Mouse (Mus musculus): Measurements from ENCODE around the gene Mrpl1. TPM values are rescaled to one million over a fixed set of nuclear protein-coding genes. Genes with fewer than 3 reads are reported as not detected.

The Mrpl1 gene
- polyA plus RNA-seq, 1 experiment from 2014 or later = 26.3 TPM

DNA sequence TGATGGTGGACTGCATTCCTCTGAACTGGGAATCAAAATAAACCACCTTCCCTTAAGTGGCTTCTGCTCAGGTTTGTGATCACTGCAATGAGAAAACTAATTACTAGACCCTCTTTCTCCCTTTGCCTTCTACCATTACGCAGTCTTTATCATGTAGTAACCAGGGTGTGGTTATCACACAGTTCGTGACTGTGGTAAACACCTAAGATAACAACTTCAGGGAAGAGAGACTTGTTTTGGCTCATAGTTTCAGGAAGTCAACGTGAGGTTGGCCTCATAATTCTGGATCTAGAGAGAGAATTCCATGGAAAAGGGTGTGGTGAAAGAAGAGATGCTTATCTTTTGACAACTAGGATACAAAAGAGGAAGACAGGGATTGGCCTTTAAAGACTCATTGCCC, 9.0 kb upstream of the Mrpl1 start:
- Histone ChIP-seq H3K9me3 (ENCODE audit: control insufficient read depth, low read length) (no peaks in the 10 kb centered on the region), H3K4me1 (ENCODE audit: control insufficient read depth, insufficient read depth, low read length) (no peaks in the 10 kb centered on the region), H3K27me3 (replicated peaks; ENCODE audit: control insufficient read depth, insufficient read depth, low read length) (no peaks in the 10 kb centered on the region), H3K27ac (ENCODE audit: low read length) (no peak overlapping the region), H3K4me2 (ENCODE audit: low read depth, low read length) (no peak overlapping the region), H3K4me3 (ENCODE audit: low read length) (no peak overlapping the region), H3K36me3 (ENCODE audit: control insufficient read depth, insufficient read depth, low read length) (no peaks in the 10 kb centered on the region), H3K9ac (ENCODE audit: low read depth, low read length) (no peak overlapping the region)
- WGBS = 69% methylated on average over 3 of the region's 3 CpGs
- ATAC-seq = no peak

DNA sequence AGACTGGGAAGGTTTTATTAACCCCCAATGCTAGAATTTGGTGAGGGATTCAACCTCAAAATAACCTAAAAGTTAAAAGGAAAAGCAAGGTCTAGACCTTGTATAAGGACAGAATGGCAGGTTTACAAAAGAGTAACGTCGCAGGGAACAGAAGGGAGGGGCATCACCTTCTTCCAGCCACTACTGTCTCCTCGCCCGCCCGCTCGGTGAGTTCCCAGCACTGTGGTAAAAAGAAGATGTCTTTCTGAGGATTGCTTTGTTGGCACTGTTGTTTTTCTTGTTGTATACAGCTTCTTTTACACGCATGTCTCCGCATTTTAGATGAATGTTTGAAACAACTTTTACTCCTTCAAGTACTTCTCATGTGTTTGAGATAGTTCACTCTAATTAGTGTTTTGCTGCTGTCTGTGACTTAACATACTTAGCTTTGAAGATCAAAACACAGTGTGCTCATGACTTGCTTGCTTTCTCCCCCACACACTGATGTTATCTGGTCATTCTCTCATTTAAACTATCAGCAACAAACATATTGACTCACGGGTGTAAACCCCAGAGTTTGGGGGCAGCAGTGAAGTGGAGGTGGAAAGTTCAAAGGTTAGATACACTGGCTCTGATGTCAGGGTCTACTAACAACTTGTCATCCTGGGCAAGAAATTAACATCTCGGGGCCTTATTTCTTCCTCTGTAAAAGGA, 7.7 kb upstream of the Mrpl1 start:
- Histone ChIP-seq H3K4me1 (ENCODE audit: control insufficient read depth, insufficient read depth, low read length) (no peaks in the 10 kb centered on the region), H3K9ac (ENCODE audit: low read depth, low read length) (no peak overlapping the region), H3K27ac (ENCODE audit: low read length) (no peak overlapping the region), H3K4me3 (ENCODE audit: low read length) (no peak overlapping the region), H3K9me3 (ENCODE audit: control insufficient read depth, low read length) (no peaks in the 10 kb centered on the region), H3K27me3 (replicated peaks; ENCODE audit: control insufficient read depth, insufficient read depth, low read length) (no peaks in the 10 kb centered on the region), H3K36me3 (ENCODE audit: control insufficient read depth, insufficient read depth, low read length) (no peaks in the 10 kb centered on the region), H3K4me2 (ENCODE audit: low read depth, low read length) (no peak overlapping the region)
- 58% methylated on average over 10 of the region's 10 CpGs for WGBS
- ATAC-seq = no peak

- H3K27ac ChIP-seq (ENCODE audit: low read length) = no peak overlapping the region
- no peak overlapping the region for H3K4me2 ChIP-seq (ENCODE audit: low read depth, low read length)
- ATAC-seq = no peak
- H3K36me3 ChIP-seq (ENCODE audit: control insufficient read depth, insufficient read depth, low read length) = no peaks in the 10 kb centered on the region
- WGBS = 27% methylated on average over 2 of the region's 2 CpGs
- no peaks in the 10 kb centered on the region for H3K9me3 ChIP-seq (ENCODE audit: control insufficient read depth, low read length)
- H3K4me3 ChIP-seq (ENCODE audit: low read length) = no peak overlapping the region
- no peak overlapping the region for H3K9ac ChIP-seq (ENCODE audit: low read depth, low read length)
- peaks cover 3% of the 10 kb centered on the region for H3K4me1 ChIP-seq (ENCODE audit: control insufficient read depth, insufficient read depth, low read length)
- H3K27me3 ChIP-seq (replicated peaks; ENCODE audit: control insufficient read depth, insufficient read depth, low read length) = no peaks in the 10 kb centered on the region
These were observed 2.4 kb upstream of the Mrpl1 start for GRCm38 (mm10) chr5:96206897-96207296.

DNA sequence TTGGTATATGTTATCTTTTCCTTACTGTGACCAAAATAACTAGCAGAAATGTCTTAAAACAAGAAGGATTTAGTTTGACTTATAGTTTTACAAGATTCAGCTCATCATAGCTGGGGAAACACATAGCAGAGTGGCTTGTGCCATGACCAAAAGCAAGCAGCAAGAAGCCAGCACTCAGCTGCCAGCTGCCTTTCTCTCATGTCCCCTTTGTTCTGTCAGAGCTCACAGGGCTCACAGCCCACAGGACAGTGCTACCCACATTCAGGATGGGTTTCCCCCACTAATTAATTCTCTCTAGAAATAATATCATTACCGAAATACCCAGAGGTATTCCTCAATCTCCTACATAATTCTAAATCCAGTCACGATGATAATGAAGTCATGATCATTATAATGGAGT, 1.8 kb upstream of the Mrpl1 start:
- no peak overlapping the region for H3K4me3 ChIP-seq (ENCODE audit: low read length)
- no peak overlapping the region for H3K9ac ChIP-seq (ENCODE audit: low read depth, low read length)
- H3K27ac ChIP-seq (ENCODE audit: low read length) = no peak overlapping the region
- no peak overlapping the region for H3K4me2 ChIP-seq (ENCODE audit: low read depth, low read length)
- H3K27me3 ChIP-seq (replicated peaks; ENCODE audit: control insufficient read depth, insufficient read depth, low read length) = no peaks in the 10 kb centered on the region
- H3K36me3 ChIP-seq (ENCODE audit: control insufficient read depth, insufficient read depth, low read length) = no peaks in the 10 kb centered on the region
- 86% methylated on average over 2 of the region's 2 CpGs for WGBS
- H3K9me3 ChIP-seq (ENCODE audit: control insufficient read depth, low read length) = no peaks in the 10 kb centered on the region
- ATAC-seq = no peak
- peaks cover 3% of the 10 kb centered on the region for H3K4me1 ChIP-seq (ENCODE audit: control insufficient read depth, insufficient read depth, low read length)

- Histone ChIP-seq H3K27ac (ENCODE audit: low read length) (no peak overlapping the region), H3K4me1 (ENCODE audit: control insufficient read depth, insufficient read depth, low read length) (peaks cover 3% of the 10 kb centered on the region), H3K36me3 (ENCODE audit: control insufficient read depth, insufficient read depth, low read length) (no peaks in the 10 kb centered on the region), H3K9ac (ENCODE audit: low read depth, low read length) (no peak overlapping the region), H3K27me3 (replicated peaks; ENCODE audit: control insufficient read depth, insufficient read depth, low read length) (no peaks in the 10 kb centered on the region), H3K4me2 (ENCODE audit: low read depth, low read length) (no peak overlapping the region), H3K9me3 (ENCODE audit: control insufficient read depth, low read length) (no peaks in the 10 kb centered on the region), H3K4me3 (ENCODE audit: low read length) (no peak overlapping the region)
- 32% methylated on average over 4 of the region's 4 CpGs for WGBS
- ATAC-seq = no peak
These were observed 750 bp upstream of the Mrpl1 start for GRCm38 (mm10) chr5:96208543-96208942.

DNA sequence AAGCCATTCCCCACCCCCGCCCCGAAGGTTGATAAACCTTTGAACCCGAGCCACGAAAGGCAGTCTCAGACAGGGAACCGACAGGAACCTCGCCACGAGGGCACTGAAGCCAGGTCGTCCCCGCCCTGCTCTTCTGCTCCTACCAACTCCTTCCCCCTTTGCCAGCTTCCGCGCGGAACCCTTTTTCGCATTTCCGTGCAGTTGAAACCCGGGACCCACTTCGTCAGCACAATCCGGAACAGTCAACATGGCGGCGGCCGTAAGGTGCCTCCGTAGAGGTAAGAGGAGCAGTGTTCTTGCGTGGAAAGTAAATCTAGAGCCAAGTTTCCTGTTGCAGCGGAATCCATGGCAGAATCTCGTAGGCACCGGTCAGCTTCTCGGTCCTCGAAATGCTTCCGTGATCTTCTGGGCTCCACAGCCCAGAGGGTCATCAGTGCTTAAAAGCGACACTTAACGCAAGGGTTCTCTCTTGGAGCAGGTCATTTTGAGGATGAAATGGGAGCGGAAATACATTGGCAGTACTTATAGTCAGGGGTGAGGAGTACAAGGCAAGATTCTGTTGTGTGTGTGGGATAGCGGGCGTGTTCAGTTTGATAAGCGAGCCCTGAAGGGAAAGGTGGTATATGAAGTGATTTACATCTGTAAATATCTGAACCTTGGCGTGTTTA, 757 bp downstream of the Mrpl1 start:
- Histone ChIP-seq H3K9me3 (ENCODE audit: control insufficient read depth, low read length) (no peaks in the 10 kb centered on the region), H3K4me1 (ENCODE audit: control insufficient read depth, insufficient read depth, low read length) (peaks cover 3% of the 10 kb centered on the region), H3K36me3 (ENCODE audit: control insufficient read depth, insufficient read depth, low read length) (peaks cover 3% of the 10 kb centered on the region; the same call in 1 of the 2 replicates), H3K27ac (ENCODE audit: low read length) (peak overlapping the region; percentile 88), H3K9ac (ENCODE audit: low read depth, low read length) (peak overlapping the region; percentile 83), H3K27me3 (replicated peaks; ENCODE audit: control insufficient read depth, insufficient read depth, low read length) (no peaks in the 10 kb centered on the region), H3K4me2 (ENCODE audit: low read depth, low read length) (peak overlapping the region; percentile 76), H3K4me3 (ENCODE audit: low read length) (peak overlapping the region; percentile 89)
- WGBS = under 1% methylated on average over 35 of the region's 35 CpGs
- ATAC-seq = peak; percentile 99

GRCm38 (mm10) chr5:96218648-96219047, 9.4 kb downstream of the Mrpl1 start:
- Histone ChIP-seq H3K36me3 (ENCODE audit: control insufficient read depth, insufficient read depth, low read length) (peaks cover 3% of the 10 kb centered on the region; the same call in 1 of the 2 replicates), H3K4me2 (ENCODE audit: low read depth, low read length) (no peak overlapping the region), H3K9me3 (ENCODE audit: control insufficient read depth, low read length) (no peaks in the 10 kb centered on the region), H3K9ac (ENCODE audit: low read depth, low read length) (no peak overlapping the region), H3K4me1 (ENCODE audit: control insufficient read depth, insufficient read depth, low read length) (peaks cover 14% of the 10 kb centered on the region), H3K4me3 (ENCODE audit: low read length) (no peak overlapping the region), H3K27ac (ENCODE audit: low read length) (no peak overlapping the region), H3K27me3 (replicated peaks; ENCODE audit: control insufficient read depth, insufficient read depth, low read length) (no peaks in the 10 kb centered on the region)
- WGBS = 78% methylated on average over 3 of the region's 3 CpGs
- ATAC-seq = no peak

- ATAC-seq = no peak
- Histone ChIP-seq H3K9me3 (ENCODE audit: control insufficient read depth, low read length) (no peaks in the 10 kb centered on the region), H3K27me3 (replicated peaks; ENCODE audit: control insufficient read depth, insufficient read depth, low read length) (no peaks in the 10 kb centered on the region), H3K27ac (ENCODE audit: low read length) (no peak overlapping the region), H3K4me3 (ENCODE audit: low read length) (no peak overlapping the region), H3K4me1 (ENCODE audit: control insufficient read depth, insufficient read depth, low read length) (peaks cover 14% of the 10 kb centered on the region), H3K36me3 (ENCODE audit: control insufficient read depth, insufficient read depth, low read length) (no peaks in the 10 kb centered on the region), H3K4me2 (ENCODE audit: low read depth, low read length) (no peak overlapping the region), H3K9ac (ENCODE audit: low read depth, low read length) (no peak overlapping the region)
- 62% methylated on average over 4 of the region's 4 CpGs for WGBS
These were observed 10.2 kb downstream of the Mrpl1 start for GRCm38 (mm10) chr5:96219512-96219911.

DNA sequence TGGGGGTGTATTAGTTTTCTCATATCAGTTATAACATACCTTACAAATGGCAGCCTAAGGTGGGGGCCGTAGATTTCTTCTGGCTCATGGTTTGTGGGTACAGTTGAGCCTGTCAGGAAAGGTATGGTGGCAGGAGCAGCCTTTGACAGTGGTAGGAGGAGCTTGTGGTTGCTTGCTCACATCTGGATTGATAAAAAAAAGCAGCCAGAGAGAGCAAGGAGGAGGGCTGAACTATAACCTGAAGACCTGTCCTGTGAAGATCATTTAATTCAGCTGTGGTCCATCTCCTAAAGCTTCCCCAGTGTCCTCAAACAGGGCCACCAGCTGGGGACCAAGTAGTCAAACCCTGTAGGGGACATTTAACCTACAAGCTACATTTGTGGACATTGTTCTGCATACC, 12.0 kb downstream of the Mrpl1 start:
- no peaks in the 10 kb centered on the region for H3K9me3 ChIP-seq (ENCODE audit: control insufficient read depth, low read length)
- no peak overlapping the region for H3K9ac ChIP-seq (ENCODE audit: low read depth, low read length)
- ATAC-seq = no peak
- H3K27ac ChIP-seq (ENCODE audit: low read length) = no peak overlapping the region; the same call in 1 of the 2 replicates
- no peak overlapping the region for H3K4me2 ChIP-seq (ENCODE audit: low read depth, low read length)
- H3K4me1 ChIP-seq (ENCODE audit: control insufficient read depth, insufficient read depth, low read length) = peaks cover 14% of the 10 kb centered on the region
- 0 out of 2 replicates have a peak, but pooled peaks cover under 1% of the 10 kb centered on the region for H3K36me3 ChIP-seq (ENCODE audit: control insufficient read depth, insufficient read depth, low read length)
- no peaks in the 10 kb centered on the region for H3K27me3 ChIP-seq (replicated peaks; ENCODE audit: control insufficient read depth, insufficient read depth, low read length)
- H3K4me3 ChIP-seq (ENCODE audit: low read length) = no peak overlapping the region
- WGBS = 92% methylated on average over 1 of the region's 1 CpGs
